Mouse (Mus musculus) liver, embryonic 18 days (tissue): Measurements from ENCODE around the gene Olfr62. TPM values are rescaled to one million over a fixed set of nuclear protein-coding genes. Genes with fewer than 3 reads are reported as not detected.

ENCODE experiments used
- polyA plus RNA-seq: library from polyadenylated mRNA; depleted of rRNA; stranded (reverse); fragments of >200 nt; gene quantifications from 2 replicates; pipeline ENCODE4 v1.2.3, GENCODE M21; 2012; rRNA removed

The Olfr62 gene
- not detected in 2 replicates for polyA plus RNA-seq

GRCm38 (mm10) chr4:118658652-118659051 lies at the start of gene Olfr62:
TSS of gene Olfr62 (plus strand) at chr4:118658952.

GRCm38 (mm10) chr4:118620279-118620966 lies 38.3 kb upstream of the Olfr62 start, which contains the start of the genes Cfap57 and Ebna1bp2:
TSS of gene Cfap57 (minus strand) at chr4:118620777.
TSS of gene Ebna1bp2 (plus strand) at chr4:118620799.

DNA sequence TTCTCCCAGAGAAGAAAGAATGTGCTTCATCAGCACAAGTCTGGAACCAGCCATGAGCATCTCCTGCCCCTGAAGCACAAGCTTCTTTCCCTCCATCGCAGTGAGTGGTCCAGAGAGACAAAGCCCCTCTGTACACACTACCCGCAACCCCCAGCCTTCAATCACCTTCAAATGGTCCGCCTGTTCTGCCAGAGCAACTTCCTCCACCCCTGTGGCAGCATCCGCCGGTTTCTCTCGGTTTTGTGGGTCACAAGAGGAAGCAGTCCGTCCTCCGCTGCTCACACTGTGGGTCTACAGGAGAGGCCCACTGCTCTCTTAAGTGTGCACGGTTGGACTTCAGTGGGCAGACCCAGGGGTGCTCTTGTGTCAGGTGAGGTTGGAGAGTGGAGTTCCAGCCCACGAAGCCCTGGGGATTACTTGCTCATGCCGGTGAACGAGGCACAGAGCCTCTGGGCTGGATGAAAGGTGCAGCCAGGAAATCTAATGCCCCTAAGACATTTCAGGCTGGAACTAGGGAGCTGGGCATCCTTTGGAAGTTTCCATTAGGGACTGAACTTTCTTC lies 33.7 kb downstream of the Olfr62 start, which contains the start of gene Olfr1342:
Gene Olfr1342 (minus strand): TSS at position 345 of the 562 bp plus-strand sequence.

GRCm38 (mm10) chr4:118703223-118703622 lies 44.5 kb downstream of the Olfr62 start, which contains the start of gene Olfr1341:
TSS of gene Olfr1341 (plus strand) at chr4:118703523.

Other genes with a start within 250 kb of the Olfr62 start
- gene Szt2, start 249.7 kb upstream of the Olfr62 start, polyA plus RNA-seq = 4.2 and 4.7 TPM in 2 replicates
- gene Med8, start 249.6 kb upstream of the Olfr62 start, polyA plus RNA-seq = 40.1 and 42.4 TPM in 2 replicates
- gene Elovl1, start 230.9 kb upstream of the Olfr62 start, polyA plus RNA-seq = 76.0 and 80.1 TPM in 2 replicates
- gene Cdc20, start 221.6 kb upstream of the Olfr62 start, polyA plus RNA-seq = 47.5 and 58.9 TPM in 2 replicates
- gene Mpl, start 201.4 kb upstream of the Olfr62 start, polyA plus RNA-seq = 3.8 and 4.8 TPM in 2 replicates
- 8.4 and 10.6 TPM in 2 replicates for gene Tie1, start 168.9 kb upstream of the Olfr62 start, polyA plus RNA-seq
- 9.2 TPM in 2 replicates for gene 2610528J11Rik, start 132.0 kb upstream of the Olfr62 start, polyA plus RNA-seq
- gene Tmem125, start 114.9 kb upstream of the Olfr62 start, polyA plus RNA-seq = 4.2 and 5.6 TPM in 2 replicates
- 0.26 and 0.44 TPM in 2 replicates for gene Cfap57, start 38.2 kb upstream of the Olfr62 start, polyA plus RNA-seq
- gene Ebna1bp2, start 38.2 kb upstream of the Olfr62 start, polyA plus RNA-seq = 38.1 and 38.9 TPM in 2 replicates
- not detected in 2 replicates for gene Olfr1342, start 33.8 kb downstream of the Olfr62 start, polyA plus RNA-seq
- not detected in 2 replicates for gene Olfr1341, start 44.6 kb downstream of the Olfr62 start, polyA plus RNA-seq
- not detected in 2 replicates for gene Olfr1340, start 61.2 kb downstream of the Olfr62 start, polyA plus RNA-seq
- not detected in 2 replicates for gene Olfr1339, start 73.2 kb downstream of the Olfr62 start, polyA plus RNA-seq
- not detected in 2 replicates for gene Olfr1338, start 99.8 kb downstream of the Olfr62 start, polyA plus RNA-seq
- not detected in 2 replicates for gene Olfr1337, start 123.6 kb downstream of the Olfr62 start, polyA plus RNA-seq
- gene Olfr1335, start 151.0 kb downstream of the Olfr62 start, polyA plus RNA-seq = not detected in 2 replicates
- gene Olfr1333, start 177.3 kb downstream of the Olfr62 start, polyA plus RNA-seq = not detected in 2 replicates
- gene Olfr1331, start 205.7 kb downstream of the Olfr62 start, polyA plus RNA-seq = not detected in 2 replicates
- not detected in 2 replicates for gene Olfr1330, start 229.6 kb downstream of the Olfr62 start, polyA plus RNA-seq